Mouse (Mus musculus) forebrain, embryonic 12.5 days (tissue): ENCODE results near the gene Selenos. TPM values are rescaled to one million over a fixed set of nuclear protein-coding genes. Genes with fewer than 3 reads are reported as not detected.
A peak's percentile ranks its signal among the peaks of the same experiment; 100 is the strongest.

ENCODE experiments used
- ATAC-seq: fragments of 200-750 bp; cut with Nextera tagmentation; 2 replicates; pipeline ENCODE4 v1.8.0; 2017; ENCODE audit warnings: moderate TSS enrichment; ENCODE audit not compliant: low FRiP score
- H3K27ac ChIP-seq: fragments of 300-500 bp; sonication (generic); 2 replicates; pipeline ENCODE4 v1.5.1; 2016; ENCODE audit warnings: mild to moderate bottlenecking
- H3K27me3 ChIP-seq: fragments of 300-500 bp; sonication (generic); 2 replicates; pipeline ENCODE4 v1.6.1; 2016; ENCODE audit warnings: mild to moderate bottlenecking
- H3K36me3 ChIP-seq: fragments of 300-500 bp; sonication (generic); replicated peaks from 2 replicates; pipeline ENCODE4 v1.6.1; 2016; ENCODE audit warnings: mild to moderate bottlenecking
- H3K4me1 ChIP-seq: fragments of 300-500 bp; sonication (generic); 2 replicates; pipeline ENCODE4 v1.6.1; 2016
- H3K4me2 ChIP-seq: fragments of 300-500 bp; sonication (generic); 2 replicates; pipeline ENCODE4 v1.6.1; 2016; ENCODE audit warnings: mild to moderate bottlenecking, moderate library complexity
- H3K4me3 ChIP-seq: fragments of 300-500 bp; sonication (generic); replicated peaks from 2 replicates; pipeline ENCODE4 v1.5.1; 2016; ENCODE audit warnings: mild to moderate bottlenecking
- H3K9ac ChIP-seq: fragments of 300-500 bp; sonication (generic); 2 replicates; pipeline ENCODE4 v1.6.1; 2016; ENCODE audit warnings: mild to moderate bottlenecking
- H3K9me3 ChIP-seq: fragments of 300-500 bp; sonication (generic); 2 replicates; pipeline ENCODE4 v1.6.1; 2016
- WGBS: fragments of 180-500 bp; shearing (Covaris S2); methylation state at CpG from one replicate; pipeline ENCODE4 v1.1.7; 2016; 5-methylcytosine and 5-hydroxymethylcytosine counted together
- polyA plus RNA-seq: library from polyadenylated mRNA; unstranded; fragments of >200 nt; fragmentation: Nextera tagmentation; extraction: Ambion mirVana; gene quantifications from 2 replicates; pipeline ENCODE4 v1.2.1, GENCODE M21; 2016

Selenos gene
- polyA plus RNA-seq, 1 experiment from 2014 or later = 63.7 TPM

DNA sequence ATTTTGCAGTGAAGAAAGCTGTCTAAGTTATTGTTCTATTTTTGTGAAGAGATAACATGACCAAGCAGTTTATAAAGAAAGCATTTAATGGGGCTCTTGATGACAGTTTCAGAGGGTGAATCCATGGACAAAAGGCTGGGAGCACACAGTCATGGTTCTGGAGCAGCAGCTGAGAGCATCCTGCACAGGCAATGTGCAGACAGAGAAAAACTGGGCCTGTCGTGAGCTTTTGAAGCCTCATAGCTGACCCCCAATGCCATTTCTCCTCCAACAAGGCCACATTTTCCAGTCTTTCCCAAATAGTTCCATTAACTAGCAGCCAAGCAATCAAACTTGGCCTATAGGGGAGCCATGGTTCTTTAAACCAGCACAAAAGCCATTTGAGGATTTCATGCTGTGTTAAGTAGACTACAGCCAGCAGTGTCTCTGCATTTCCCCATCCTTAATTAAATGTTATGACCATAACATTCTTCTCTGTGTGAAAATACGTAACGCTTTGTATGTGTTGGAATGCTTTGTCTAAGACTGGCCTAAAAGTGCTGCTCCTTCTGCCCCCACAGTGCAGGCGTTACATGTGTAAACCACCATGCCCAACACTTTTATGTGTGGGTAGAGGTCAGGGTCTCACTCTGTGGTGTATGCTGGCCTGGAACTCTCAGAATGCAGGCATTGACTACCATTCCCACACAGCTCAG, 48.6 kb downstream of the Selenos start:
- Histone ChIP-seq H3K4me3 (no peak overlapping the region), H3K4me2 (no peak overlapping the region), H3K4me1 (peaks cover 17% of the 10 kb centered on the region), H3K9ac (no peak overlapping the region), H3K27ac (peak overlapping the region; percentile 57; the same call in 1 of the 2 replicates), H3K27me3 (0 out of 2 replicates have a peak, but pooled peaks cover 3% of the 10 kb centered on the region), H3K36me3 (peaks cover 34% of the 10 kb centered on the region), H3K9me3 (no peaks in the 10 kb centered on the region)
- 30% methylated on average over 4 of the region's 4 CpGs for WGBS
- no peak for ATAC-seq

DNA sequence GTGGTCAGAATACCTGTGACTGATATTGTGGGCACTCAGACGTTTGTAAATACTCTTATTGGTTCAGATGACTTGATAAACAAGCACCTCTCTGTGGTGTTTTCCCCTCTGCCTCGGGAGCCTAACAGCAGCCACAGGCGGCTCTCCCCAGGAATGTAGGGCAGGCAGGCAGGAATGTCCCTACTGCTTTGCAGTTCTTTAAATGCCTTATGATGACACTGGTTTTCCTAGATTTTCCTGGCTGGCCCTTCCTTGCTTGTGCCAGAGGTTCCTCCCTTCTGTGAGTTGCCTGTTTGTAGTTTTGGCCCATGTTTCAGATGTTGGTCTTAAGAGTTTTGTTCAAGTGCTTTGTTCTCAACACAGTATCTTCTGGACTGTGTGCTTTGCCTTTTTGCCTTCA, 49.4 kb downstream of the Selenos start:
- H3K9ac ChIP-seq = no peak overlapping the region
- ATAC-seq = no peak
- no peak overlapping the region for H3K4me3 ChIP-seq
- H3K9me3 ChIP-seq = no peaks in the 10 kb centered on the region
- H3K4me1 ChIP-seq = peaks cover 17% of the 10 kb centered on the region
- H3K27me3 ChIP-seq = 0 out of 2 replicates have a peak, but pooled peaks cover 3% of the 10 kb centered on the region
- WGBS = 45% methylated on average over 3 of the region's 3 CpGs
- no peak overlapping the region for H3K27ac ChIP-seq
- no peak overlapping the region for H3K4me2 ChIP-seq
- H3K36me3 ChIP-seq = peaks cover 34% of the 10 kb centered on the region

DNA sequence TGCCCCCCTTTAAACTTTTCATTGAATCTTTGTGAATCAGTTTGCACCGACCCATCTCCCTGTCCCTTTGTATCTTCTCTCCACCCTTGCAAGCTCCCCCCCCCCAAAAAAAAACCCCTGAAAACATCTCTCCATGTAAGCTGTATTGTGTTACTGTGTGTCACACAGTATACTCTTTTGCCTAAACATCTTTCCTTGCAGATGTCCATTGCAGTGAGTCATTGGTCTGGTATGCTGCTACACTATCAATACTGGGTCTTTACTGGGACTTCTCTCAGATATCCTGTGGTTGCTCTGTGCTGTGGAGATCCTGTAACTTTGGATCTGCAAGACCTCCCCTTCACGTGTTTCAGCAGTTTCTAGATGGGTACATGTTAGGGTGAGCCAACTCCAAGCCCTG, 50.8 kb downstream of the Selenos start:
- Histone ChIP-seq H3K27me3 (0 out of 2 replicates have a peak, but pooled peaks cover 1% of the 10 kb centered on the region), H3K9ac (no peak overlapping the region), H3K4me1 (peaks cover 20% of the 10 kb centered on the region), H3K4me3 (no peak overlapping the region), H3K27ac (no peak overlapping the region), H3K36me3 (peaks cover 32% of the 10 kb centered on the region), H3K9me3 (no peaks in the 10 kb centered on the region), H3K4me2 (no peak overlapping the region)
- WGBS = 98% methylated on average over 2 of the region's 2 CpGs
- no peak for ATAC-seq

DNA sequence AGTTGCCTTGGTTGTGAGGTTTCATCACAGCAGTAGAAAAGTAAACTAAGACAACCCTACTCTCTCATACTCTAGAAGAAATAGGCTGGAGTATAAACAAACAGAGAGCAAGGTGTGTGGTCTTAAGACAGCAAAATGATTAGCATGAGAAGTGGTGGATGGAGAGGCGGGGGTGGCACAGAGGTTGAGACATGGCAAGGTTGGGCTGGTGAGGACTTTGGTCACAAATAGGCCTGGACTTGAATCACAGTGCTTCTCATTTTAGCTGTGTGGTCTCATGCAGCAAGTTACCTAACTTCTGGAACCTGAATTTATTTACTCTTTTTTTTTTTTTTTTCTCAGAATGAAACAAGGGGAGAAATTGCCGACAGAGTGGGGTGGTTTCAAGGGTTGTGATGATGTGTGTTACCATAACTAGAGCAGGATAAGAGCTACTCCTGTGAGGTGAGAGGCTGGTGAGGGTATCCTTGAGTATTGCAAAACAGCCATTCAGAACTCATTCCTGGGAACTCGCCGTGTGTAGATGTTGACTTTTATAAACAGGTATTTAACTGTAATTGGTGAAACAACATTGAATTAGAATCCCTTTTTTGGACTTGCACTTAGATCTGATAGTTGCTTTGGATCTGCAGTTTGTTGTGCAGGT, 52.5 kb downstream of the Selenos start:
- H3K4me3 ChIP-seq = no peak overlapping the region
- no peak overlapping the region for H3K4me2 ChIP-seq
- H3K9me3 ChIP-seq = no peaks in the 10 kb centered on the region
- H3K36me3 ChIP-seq = peaks cover 16% of the 10 kb centered on the region
- WGBS = 84% methylated on average over 4 of the region's 4 CpGs
- no peaks in the 10 kb centered on the region for H3K27me3 ChIP-seq
- ATAC-seq = no peak
- H3K27ac ChIP-seq = no peak overlapping the region
- H3K9ac ChIP-seq = no peak overlapping the region
- H3K4me1 ChIP-seq = peaks cover 34% of the 10 kb centered on the region

DNA sequence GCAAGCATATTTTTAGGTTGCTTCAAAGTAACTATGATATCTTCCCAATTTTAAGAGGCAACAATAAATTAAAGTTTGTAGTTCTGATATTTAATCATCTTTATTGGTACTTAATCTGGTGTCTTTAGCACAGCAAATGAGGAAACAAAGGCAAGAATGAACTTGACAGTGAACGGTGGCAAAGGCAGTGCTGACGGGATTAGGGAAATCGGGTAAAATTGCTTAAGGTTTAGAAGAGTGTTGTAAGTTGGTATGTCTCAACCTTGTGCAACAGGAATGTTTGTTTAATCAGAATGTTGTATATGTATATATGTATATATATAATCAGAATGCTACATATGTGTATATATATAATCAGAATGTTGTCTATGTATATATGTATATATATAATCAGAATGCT, 54.7 kb downstream of the Selenos start:
- WGBS = 95% methylated on average over 3 of the region's 3 CpGs
- Histone ChIP-seq H3K4me2 (no peak overlapping the region), H3K27ac (no peak overlapping the region), H3K27me3 (no peaks in the 10 kb centered on the region), H3K9me3 (no peaks in the 10 kb centered on the region), H3K9ac (no peak overlapping the region), H3K4me1 (peaks cover 24% of the 10 kb centered on the region), H3K36me3 (peaks cover 15% of the 10 kb centered on the region), H3K4me3 (no peak overlapping the region)
- ATAC-seq = no peak

DNA sequence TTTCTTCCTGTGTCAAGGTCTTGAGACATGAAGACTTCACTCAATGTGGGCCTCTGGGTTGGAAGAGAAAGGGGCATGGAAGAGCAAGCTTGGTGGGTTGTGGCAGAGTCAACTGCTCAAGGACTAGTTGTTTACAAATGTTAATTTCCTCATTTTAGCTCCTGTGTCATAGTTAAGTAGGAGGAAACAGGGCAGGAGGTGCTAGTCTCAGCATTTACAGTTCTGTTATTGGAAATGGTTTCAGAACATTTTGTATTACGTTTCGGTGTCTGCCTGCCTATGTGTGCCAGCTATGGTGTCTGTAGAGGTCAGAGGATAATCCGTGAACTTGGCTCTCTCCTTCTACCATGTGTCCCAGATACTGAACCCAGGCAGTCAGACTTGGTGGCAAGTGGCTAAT, 56.2 kb downstream of the Selenos start:
- Histone ChIP-seq H3K27ac (0 out of 2 replicates have a peak overlapping the region, but pooled peaks have one; percentile 43), H3K9me3 (no peaks in the 10 kb centered on the region), H3K9ac (no peak overlapping the region), H3K27me3 (no peaks in the 10 kb centered on the region), H3K4me3 (no peak overlapping the region), H3K4me2 (no peak overlapping the region), H3K36me3 (peaks cover 9% of the 10 kb centered on the region), H3K4me1 (peaks cover 30% of the 10 kb centered on the region)
- 83% methylated on average over 3 of the region's 3 CpGs for WGBS
- ATAC-seq = no peak

DNA sequence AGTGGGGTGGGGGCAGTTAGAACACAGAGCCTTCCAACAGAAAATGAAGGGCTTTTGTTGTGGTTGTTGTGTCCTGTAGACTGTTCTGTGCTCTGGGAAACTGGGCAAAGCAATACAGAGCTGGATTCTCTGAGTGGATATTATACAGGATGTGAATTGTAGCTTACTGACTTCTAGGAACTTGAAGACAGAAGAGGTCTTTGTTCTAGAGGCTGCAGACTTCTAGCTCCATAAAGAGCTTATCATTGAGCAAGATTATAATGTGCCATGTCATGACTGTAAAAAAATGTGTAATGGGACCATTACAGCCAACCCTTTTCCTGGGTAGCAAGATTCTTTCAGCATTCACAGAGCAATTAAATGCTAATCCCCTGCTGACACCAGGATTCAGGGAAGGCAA, 56.7 kb downstream of the Selenos start:
- Histone ChIP-seq H3K27ac (0 out of 2 replicates have a peak overlapping the region, but pooled peaks have one; percentile 43), H3K27me3 (no peaks in the 10 kb centered on the region), H3K4me1 (peaks cover 35% of the 10 kb centered on the region), H3K36me3 (peaks cover 5% of the 10 kb centered on the region), H3K9ac (no peak overlapping the region), H3K4me3 (no peak overlapping the region), H3K9me3 (no peaks in the 10 kb centered on the region), H3K4me2 (no peak overlapping the region)
- no peak for ATAC-seq

DNA sequence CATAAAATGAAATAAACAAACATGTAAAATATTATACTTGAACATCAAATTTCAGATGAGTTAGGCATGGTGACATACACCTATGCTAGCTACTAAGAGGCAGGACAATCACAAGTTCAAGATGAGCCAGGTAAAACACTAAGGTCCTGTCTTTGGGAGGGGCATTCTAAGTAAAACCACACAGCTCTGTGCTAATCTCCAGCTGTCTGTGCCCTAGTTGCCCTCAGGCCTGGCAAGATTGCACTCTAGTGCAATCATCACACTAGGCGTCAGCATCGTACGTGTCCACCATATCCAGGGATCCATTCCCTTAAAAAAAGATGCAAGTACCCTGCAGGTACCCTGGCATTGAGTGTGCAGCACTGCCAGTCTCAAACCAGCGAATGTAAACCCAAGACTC, 57.9 kb downstream of the Selenos start:
- no peaks in the 10 kb centered on the region; the same call in none of the 2 replicates for H3K36me3 ChIP-seq

DNA sequence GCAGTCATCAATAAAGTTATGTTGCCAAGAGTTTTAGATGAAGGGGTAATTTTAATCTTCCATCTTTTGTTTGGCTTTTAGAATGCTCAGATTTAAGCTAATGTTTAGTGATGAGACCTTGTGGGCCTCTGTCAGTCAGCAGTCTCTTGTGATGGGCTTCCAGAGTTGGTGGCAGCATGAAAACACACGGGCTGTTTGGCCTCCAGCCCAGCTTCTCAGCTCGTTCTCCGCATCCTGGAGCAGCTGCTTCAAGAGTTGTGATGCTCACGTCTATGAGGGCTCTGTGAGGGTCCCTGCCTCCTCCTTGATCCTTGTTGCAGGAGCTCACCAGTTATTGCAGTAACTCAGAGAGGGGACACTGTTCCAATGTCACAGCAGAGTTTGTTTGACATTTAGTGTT, 58.9 kb downstream of the Selenos start:
- no peak overlapping the region for H3K4me3 ChIP-seq
- no peak overlapping the region for H3K4me2 ChIP-seq
- no peaks in the 10 kb centered on the region for H3K9me3 ChIP-seq
- no peak for ATAC-seq
- no peak overlapping the region for H3K27ac ChIP-seq
- WGBS = 58% methylated on average over 4 of the region's 4 CpGs
- peaks cover 49% of the 10 kb centered on the region for H3K4me1 ChIP-seq
- H3K9ac ChIP-seq = no peak overlapping the region
- no peaks in the 10 kb centered on the region for H3K27me3 ChIP-seq
- H3K36me3 ChIP-seq = no peaks in the 10 kb centered on the region; the same call in none of the 2 replicates

More for the DNA sequence above, 57.9 kb downstream of the Selenos start:
- Histone ChIP-seq H3K27ac (no peak overlapping the region), H3K9ac (no peak overlapping the region), H3K9me3 (no peaks in the 10 kb centered on the region), H3K4me3 (no peak overlapping the region), H3K27me3 (no peaks in the 10 kb centered on the region), H3K4me1 (peaks cover 43% of the 10 kb centered on the region), H3K4me2 (no peak overlapping the region)
- 92% methylated on average over 4 of the region's 4 CpGs for WGBS
- ATAC-seq = no peak

DNA sequence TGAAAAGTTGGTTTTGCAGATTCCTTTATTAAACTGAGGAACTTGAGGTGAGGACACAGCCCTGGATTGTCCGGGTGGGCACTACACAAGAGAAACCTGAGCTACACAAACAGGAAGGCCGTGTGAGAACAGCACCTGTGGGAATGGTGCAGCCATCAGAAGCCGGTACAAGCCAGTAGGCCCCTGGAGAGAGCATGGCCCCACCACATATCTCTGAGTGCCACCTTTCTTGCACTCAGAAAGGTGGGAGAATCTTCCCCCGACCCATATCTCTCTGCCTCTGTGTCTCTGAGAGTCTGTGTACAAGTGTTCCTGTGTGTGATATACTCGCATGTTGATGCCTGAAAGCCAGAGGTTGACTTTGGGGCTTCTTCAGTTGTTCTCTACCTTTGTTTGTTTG, 59.4 kb downstream of the Selenos start:
- no peaks in the 10 kb centered on the region for H3K27me3 ChIP-seq
- H3K4me3 ChIP-seq = no peak overlapping the region
- peaks cover 49% of the 10 kb centered on the region for H3K4me1 ChIP-seq
- H3K36me3 ChIP-seq = no peaks in the 10 kb centered on the region; the same call in none of the 2 replicates
- H3K27ac ChIP-seq = no peak overlapping the region
- no peaks in the 10 kb centered on the region for H3K9me3 ChIP-seq
- no peak overlapping the region for H3K9ac ChIP-seq
- 90% methylated on average over 5 of the region's 5 CpGs for whole genome bisulfite sequencing
- no peak for ATAC-seq
- no peak overlapping the region for H3K4me2 ChIP-seq
